Mouse (Mus musculus) ES-Bruce4 (cell line): ENCODE results near the gene Gm49366. TPM values are rescaled to one million over a fixed set of nuclear protein-coding genes. Genes with fewer than 3 reads are reported as not detected.
A peak's percentile ranks its signal among the peaks of the same experiment; 100 is the strongest.
"Not testable (repeated sequence)": the region's sequence is repeated elsewhere in the genome, so short reads cannot be mapped to it uniquely, and the experiment has no call there.

ENCODE experiments used
- H3K27ac ChIP-seq: 2 replicates; pipeline ENCODE4 v1.5.1; 2012; ENCODE audit warnings: low read length, inconsistent platforms; ENCODE audit not compliant: insufficient read depth
- H3K27me3 ChIP-seq: 2 replicates; pipeline ENCODE4 v1.6.1; 2012; ENCODE audit warnings: mild to moderate bottlenecking, low read length, inconsistent platforms; ENCODE audit not compliant: control insufficient read depth, poor library complexity, insufficient read depth, severe bottlenecking
- H3K36me3 ChIP-seq: 2 replicates; pipeline ENCODE4 v1.6.1; 2012; ENCODE audit warnings: inconsistent platforms, mild to moderate bottlenecking, low read length, moderate library complexity; ENCODE audit not compliant: control insufficient read depth, poor library complexity, insufficient read depth, severe bottlenecking
- H3K4me1 ChIP-seq: one replicate; pipeline ENCODE4 v1.8.1; 2011; ENCODE audit warnings: low read length; ENCODE audit not compliant: control insufficient read depth, insufficient read depth
- H3K4me3 ChIP-seq: 2 replicates; pipeline ENCODE4 v1.5.1; 2011; ENCODE audit warnings: low read depth, mild to moderate bottlenecking, low read length
- H3K9ac ChIP-seq: 2 replicates; pipeline ENCODE4 v1.6.1; 2012; ENCODE audit warnings: low read depth, mild to moderate bottlenecking, inconsistent platforms; ENCODE audit not compliant: poor library complexity, severe bottlenecking
- H3K9me3 ChIP-seq: replicated peaks from 2 replicates; pipeline ENCODE4 v1.6.1; 2012; ENCODE audit warnings: mild to moderate bottlenecking, low read length, inconsistent platforms; ENCODE audit not compliant: control insufficient read depth, poor library complexity, insufficient read depth, severe bottlenecking
- CTCF ChIP-seq: IDR thresholded peaks from one replicate; pipeline ENCODE4 v1.8.1; 2011; ENCODE audit warnings: low read depth, low read length
- EP300 ChIP-seq: IDR thresholded peaks from 2 replicates; pipeline ENCODE4 v1.6.1; 2011; ENCODE audit warnings: low read depth, low read length; ENCODE audit not compliant: insufficient read depth
- POLR2A ChIP-seq: IDR thresholded peaks from one replicate; pipeline ENCODE4 v1.8.1; 2011; ENCODE audit warnings: low read length; ENCODE audit not compliant: insufficient read depth
- polyA plus RNA-seq: library from polyadenylated mRNA; stranded (reverse); fragments of >200 nt; gene quantifications from 2 replicates; pipeline ENCODE4 v1.2.4, GENCODE M21; 2011; ENCODE audit warnings: low read depth; ENCODE audit not compliant: missing spikeins, insufficient read depth, insufficient read length

Gene Gm49366
- polyA plus RNA-seq, 1 experiment, result not detected

GRCm38 (mm10) chr12:84064621-84065020, 25.9 kb downstream of the Gm49366 start:
- Histone ChIP-seq H3K4me1 (no peaks in the 10 kb centered on the region), H3K36me3 (no peaks in the 10 kb centered on the region), H3K4me3 (no peak overlapping the region), H3K27me3 (no peaks in the 10 kb centered on the region; the same call in 1 of the 2 replicates), H3K9ac (no peak overlapping the region), H3K27ac (no peak overlapping the region), H3K9me3 (no peaks in the 10 kb centered on the region)
- TF ChIP-seq CTCF (no peak), POLR2A (no peak), EP300 (no peak)

DNA sequence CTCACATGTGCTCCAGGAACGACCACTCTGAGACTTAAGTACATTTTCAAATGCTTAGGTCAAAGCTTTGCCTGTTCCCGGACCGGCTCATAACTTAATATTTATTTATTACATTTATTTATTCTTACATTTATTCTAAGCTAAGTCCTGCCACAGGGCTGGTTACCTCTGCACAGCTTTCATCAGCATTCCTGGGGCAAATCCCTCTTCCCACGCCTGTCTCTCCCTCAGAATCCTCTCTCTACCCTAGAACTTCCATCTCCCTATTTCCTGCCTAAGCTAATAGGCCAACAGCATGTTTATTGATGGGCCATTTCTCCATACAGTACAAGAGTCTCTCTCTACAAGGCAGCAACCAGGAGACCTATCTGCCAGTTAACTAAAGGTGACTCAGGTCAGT, 29.0 kb downstream of the Gm49366 start:
- Histone ChIP-seq H3K36me3 (no peaks in the 10 kb centered on the region), H3K27ac (no peak overlapping the region), H3K27me3 (peaks cover 2% of the 10 kb centered on the region; the same call in 1 of the 2 replicates), H3K4me3 (no peak overlapping the region), H3K9me3 (no peaks in the 10 kb centered on the region), H3K4me1 (no peaks in the 10 kb centered on the region), H3K9ac (no peak overlapping the region)
- TF ChIP-seq POLR2A (no peak), EP300 (no peak), CTCF (no peak)

DNA sequence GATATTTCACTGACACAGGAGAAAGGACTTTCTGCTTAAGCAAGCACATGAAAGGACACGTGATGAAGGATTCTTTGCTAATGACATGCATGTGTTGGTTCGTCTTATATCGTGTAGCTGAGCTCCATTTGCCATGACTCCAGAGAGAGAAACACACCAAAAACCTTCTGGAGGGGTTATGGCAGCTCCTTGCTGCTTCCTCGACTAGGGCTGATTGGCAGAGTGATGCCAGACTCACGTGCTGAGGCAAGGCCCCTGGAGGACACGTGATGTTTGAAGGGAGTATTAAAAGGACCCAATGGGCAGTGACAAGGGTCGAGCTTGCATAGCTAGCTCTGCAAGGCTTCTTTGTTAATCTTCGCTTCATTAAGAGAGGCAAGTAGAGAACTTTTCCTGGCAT, 29.6 kb downstream of the Gm49366 start:
- H3K4me3 ChIP-seq, result no peak overlapping the region
- H3K9me3 ChIP-seq, result no peaks in the 10 kb centered on the region
- H3K27me3 ChIP-seq, result peaks cover 2% of the 10 kb centered on the region; the same call in 1 of the 2 replicates
- no peaks in the 10 kb centered on the region for H3K4me1 ChIP-seq
- no peak overlapping the region for H3K27ac ChIP-seq
- no peak for TF ChIP-seq POLR2A
- no peak for TF ChIP-seq CTCF
- no peak for TF ChIP-seq EP300
- no peak overlapping the region for H3K9ac ChIP-seq
- no peaks in the 10 kb centered on the region for H3K36me3 ChIP-seq

DNA sequence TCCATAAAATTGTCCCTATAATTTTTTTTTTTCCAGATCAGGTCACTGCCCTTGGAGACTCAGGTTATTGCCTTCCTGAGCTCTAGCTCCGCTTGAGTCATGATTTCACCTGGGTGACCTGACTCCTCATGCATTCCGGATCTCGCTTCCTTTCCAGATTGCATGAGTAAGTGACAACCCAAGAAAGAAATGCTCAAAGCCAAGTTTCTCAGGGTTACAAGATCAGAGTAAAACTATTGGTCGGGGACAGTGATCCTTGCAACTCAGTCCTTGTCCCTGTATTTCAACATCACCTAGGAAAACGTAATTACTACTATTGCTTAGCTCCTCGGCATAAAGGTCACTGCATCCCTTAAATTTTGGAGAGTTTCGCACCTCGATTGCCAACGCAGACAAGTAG, 30.3 kb downstream of the Gm49366 start, which contains the start of gene Acot5:
Gene Acot5 (plus strand): TSS at position 340 of the 400 bp plus-strand sequence.
- no peaks in the 10 kb centered on the region for H3K4me1 ChIP-seq
- no peak within 1 kb of the TSS for H3K27ac ChIP-seq
- no peaks in the 10 kb centered on the region for H3K36me3 ChIP-seq
- TF ChIP-seq EP300 (no peak), POLR2A (no peak), CTCF (no peak)
- H3K4me3 ChIP-seq, result peak within 1 kb of the TSS; percentile 54
- no peaks in the 10 kb centered on the region for H3K9me3 ChIP-seq
- peak within 1 kb of the TSS; percentile 3; the same call in 1 of the 2 replicates for H3K9ac ChIP-seq
- H3K27me3 ChIP-seq, result peaks cover 2% of the 10 kb centered on the region; the same call in 1 of the 2 replicates

- not testable (repeated sequence) for H3K9me3 ChIP-seq, H3K36me3 ChIP-seq, H3K4me1 ChIP-seq, H3K27me3 ChIP-seq, H3K27ac ChIP-seq
- Histone ChIP-seq H3K4me3 (peak overlapping the region; percentile 54), H3K9ac (peak overlapping the region; percentile 3; the same call in 1 of the 2 replicates)
Observed at GRCm38 (mm10) chr12:84069582-84069981, 30.8 kb downstream of the Gm49366 start.

DNA sequence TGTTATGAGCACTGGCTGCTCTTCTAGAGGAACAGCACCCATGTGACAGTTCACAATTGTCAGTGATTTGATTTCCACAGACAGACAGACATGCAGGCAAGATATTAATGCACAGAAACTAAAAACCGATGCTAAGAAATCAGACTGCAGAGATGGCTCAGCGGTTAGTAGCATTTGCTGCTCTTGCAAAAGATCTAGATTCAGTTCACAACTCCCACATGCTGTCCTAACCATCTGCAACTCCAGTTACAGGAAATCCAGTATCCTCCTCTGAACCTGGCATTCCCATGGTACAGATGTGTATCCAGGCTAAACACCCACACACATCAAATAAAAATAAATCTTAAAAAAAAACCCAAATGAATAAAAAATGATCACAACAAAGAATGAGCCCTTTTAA, 33.0 kb downstream of the Gm49366 start:
- Histone ChIP-seq H3K9me3 (no peaks in the 10 kb centered on the region), H3K4me1 (no peaks in the 10 kb centered on the region), H3K27ac (no peak overlapping the region), H3K4me3 (no peak overlapping the region), H3K9ac (no peak overlapping the region), H3K36me3 (no peaks in the 10 kb centered on the region), H3K27me3 (peaks cover 2% of the 10 kb centered on the region; the same call in 1 of the 2 replicates)
- TF ChIP-seq EP300, result no peak
